Mouse (Mus musculus) kidney, adult 2 months (tissue): ENCODE measurements at regions not wholly inside any gene's neighbourhood (a gene's known extent, or its start where the extent isn't known, plus 50 kb on each side); places are given as distances from the start of the nearest gene placed in this dataset.

Source experiments
- DNase-seq: peaks from one replicate; pipeline ENCODE4 v3.0.0; 2021
- H3K27ac ChIP-seq: fragments of 200-500 bp; 2 replicates; pipeline ENCODE4 v1.5.1; 2012; ENCODE audit warnings: low read depth, low read length, control low read depth, inconsistent platforms; ENCODE audit not compliant: insufficient read depth
- H3K27me3 ChIP-seq: fragments of 200-500 bp; replicated peaks from 2 replicates; pipeline ENCODE4 v1.6.1; 2012; ENCODE audit warnings: mild to moderate bottlenecking, moderate library complexity, low read length, inconsistent platforms; ENCODE audit not compliant: control insufficient read depth, insufficient read depth
- H3K36me3 ChIP-seq: fragments of 200-500 bp; 2 replicates; pipeline ENCODE4 v1.6.1; 2012; ENCODE audit warnings: mild to moderate bottlenecking, moderate library complexity, low read length, inconsistent platforms; ENCODE audit not compliant: control insufficient read depth, insufficient read depth
- H3K4me1 ChIP-seq: fragments of 200-500 bp; 2 replicates; pipeline ENCODE4 v1.6.1; 2011; ENCODE audit warnings: low read length; ENCODE audit not compliant: control insufficient read depth, insufficient read depth
- H3K4me3 ChIP-seq: fragments of 200-500 bp; 2 replicates; pipeline ENCODE4 v1.5.1; 2011; ENCODE audit warnings: mild to moderate bottlenecking, low read depth, low read length, control low read depth; ENCODE audit not compliant: insufficient read depth
- CTCF ChIP-seq: fragments of 200-500 bp; conservative IDR thresholded peaks from 2 replicates; pipeline ENCODE4 v1.5.1; 2011; ENCODE audit warnings: low read depth, mild to moderate bottlenecking, control low read depth, low read length, moderate library complexity, mixed read lengths; ENCODE audit not compliant: insufficient read depth, insufficient read length
- POLR2A ChIP-seq: fragments of 200-500 bp; IDR thresholded peaks from one replicate; pipeline ENCODE4 v1.6.1; 2011; ENCODE audit warnings: low read depth, low read length, control low read depth
- WGBS: fragments of 180-500 bp; shearing (Covaris S2); methylation state at CpG from one replicate; pipeline ENCODE4 v1.1.7; 2018; 5-methylcytosine and 5-hydroxymethylcytosine counted together

DNA sequence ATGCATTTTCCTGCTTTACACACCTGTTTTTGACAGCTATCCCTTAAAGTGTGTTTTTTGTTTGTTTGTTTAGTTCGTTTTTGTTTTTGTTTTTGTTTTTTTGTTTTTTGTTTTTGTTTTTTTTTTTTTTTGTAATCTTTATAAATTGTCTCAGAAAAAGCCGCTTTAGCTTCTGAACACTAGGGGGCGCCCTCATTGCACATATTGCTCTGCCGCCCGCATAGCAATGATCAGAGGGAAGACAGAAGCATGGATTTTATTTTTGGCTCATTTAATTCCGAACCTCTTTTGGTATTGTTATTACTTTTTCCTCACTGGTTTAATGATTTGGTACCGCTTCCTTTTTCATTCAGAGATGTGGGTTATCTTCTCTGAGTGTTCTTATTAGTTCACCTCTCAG lies 569.9 kb upstream of the Gm10800 start:
- H3K4me1 ChIP-seq = no peaks in the 10 kb centered on the region
- H3K4me3 ChIP-seq = no peak overlapping the region
- TF ChIP-seq POLR2A (no peak), CTCF (peak; percentile 46)
- H3K27ac ChIP-seq = no peak overlapping the region
- H3K36me3 ChIP-seq = no peaks in the 10 kb centered on the region
- no peaks in the 10 kb centered on the region for H3K27me3 ChIP-seq
- DNase-seq = peak; percentile 14
- WGBS = 3% methylated on average over 7 of the region's 7 CpGs
